Mouse (Mus musculus) E14TG2a.4 (cell line): ENCODE data around the gene Ybx2.

Source experiments
- CTCF ChIP-seq: conservative IDR thresholded peaks from 2 replicates; pipeline ENCODE4 v1.5.1; 2014; ENCODE audit warnings: low read length
- NANOG ChIP-seq: IDR thresholded peaks from 2 replicates; pipeline ENCODE4 v1.6.1; 2014; ENCODE audit warnings: borderline replicate concordance, low read length, mixed read lengths
- POU5F1 ChIP-seq: IDR thresholded peaks from 2 replicates; pipeline ENCODE4 v1.6.1; 2014; ENCODE audit warnings: low read length, borderline replicate concordance

DNA sequence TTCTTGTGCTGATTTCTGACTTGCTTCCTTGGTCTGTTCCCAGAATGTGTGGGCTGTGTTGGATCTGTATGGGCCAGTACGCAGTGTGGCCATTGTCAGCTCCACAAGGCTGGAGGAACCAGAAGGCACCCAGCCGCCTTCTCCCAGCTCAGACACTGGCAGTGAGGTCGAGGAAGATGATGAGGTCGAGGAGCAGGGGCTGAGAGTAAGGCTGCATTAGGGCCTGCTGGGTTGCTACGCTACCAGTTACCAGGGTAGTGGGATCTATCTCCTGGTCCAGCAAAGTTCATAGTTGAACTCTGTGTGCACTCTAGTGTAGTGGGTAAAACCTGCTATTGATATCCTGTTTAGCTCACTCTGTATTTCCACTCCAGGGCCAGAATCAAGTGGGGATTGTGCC lies 26.4 kb upstream of the Ybx2 start:
- no peak for TF ChIP-seq CTCF
- no peak for TF ChIP-seq POU5F1
- TF ChIP-seq NANOG: no peak
